Mouse (Mus musculus): ENCODE results near the gene Tmem72.

- TF ChIP-seq POLR2A (IDR thresholded peaks at IDR 0.05; ENCODE audit: borderline replicate concordance, extremely low read depth, low read depth, low read length) (no peak), CTCF (IDR thresholded peaks at IDR 0.05; ENCODE audit: insufficient read depth, low read length) (no peak)
These were observed 46.6 kb downstream of the Tmem72 start for GRCm38 (mm10) chr6:116670144-116670543.
